Comparison of ENCODE assay signal across 8 mouse cellular contexts in the genomic region with DNA sequence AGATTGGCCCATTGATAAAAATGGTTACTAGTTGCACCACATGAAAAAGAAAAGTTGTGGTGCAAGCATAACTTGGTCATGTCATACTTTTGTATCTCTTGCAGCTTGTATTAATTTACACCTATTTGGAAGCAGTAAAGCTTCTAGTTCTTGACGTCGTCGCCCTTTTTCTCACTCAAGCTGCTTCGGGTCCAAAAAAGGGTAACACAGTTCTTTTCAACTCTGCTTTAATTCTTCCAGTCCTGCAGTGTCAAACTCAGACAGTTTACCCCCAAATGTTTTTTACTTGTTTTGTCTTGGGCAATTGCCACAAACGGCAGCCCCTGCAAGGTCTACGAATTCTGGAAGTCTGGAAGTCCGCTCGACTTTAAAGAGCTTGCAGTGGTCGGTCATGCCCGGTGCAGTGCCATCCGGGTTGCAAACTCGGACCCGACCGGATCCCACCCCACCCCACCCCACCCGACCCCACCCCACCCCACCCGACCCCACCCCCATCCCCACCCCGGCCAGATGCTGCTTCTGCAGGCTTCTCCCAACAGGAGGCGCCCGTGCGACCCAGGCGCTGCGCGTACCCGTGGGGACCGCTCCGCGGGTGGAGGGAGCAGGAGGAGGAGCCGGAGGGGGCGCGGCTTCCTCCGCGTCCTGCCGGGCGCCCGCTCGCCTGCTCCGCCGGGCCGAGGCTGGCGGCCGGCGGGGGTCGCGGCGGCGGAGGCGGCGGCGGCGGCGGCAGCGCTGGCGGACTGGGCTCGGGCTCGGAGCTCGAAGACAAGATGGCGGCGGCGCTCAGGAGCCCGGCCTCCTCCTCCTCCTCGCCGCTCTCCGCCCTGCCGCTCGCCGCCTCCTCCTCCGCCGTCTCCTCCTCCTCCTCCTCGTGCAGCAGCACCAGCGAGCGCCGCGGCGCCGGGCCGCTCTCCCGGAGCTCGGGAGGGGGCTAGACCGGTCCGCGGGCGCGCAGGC. TPM values are rescaled to one million over a fixed set of nuclear protein-coding genes. Genes with fewer than 3 reads are reported as not detected.
A peak's percentile ranks its signal among the peaks of the same experiment; 100 is the strongest.
DNase-seq lines count a peak whose midpoint lies in the region; ATAC-seq and TF ChIP-seq lines count a peak whose summit lies in the region.

A gene (plus strand): TSS at position 673 of the 957 bp plus-strand sequence.

- peaks cover 23% of the 10 kb centered on the region for H3K4me1 ChIP-seq in bone marrow macrophage, adult 2 months (ENCODE audit: control insufficient read depth, insufficient read depth, low read length)
- H3K4me1 ChIP-seq in forebrain, embryonic 10.5 days = peaks cover 57% of the 10 kb centered on the region
- H3K4me1 ChIP-seq in heart, embryonic 15.5 days (replicated peaks) = peaks cover 61% of the 10 kb centered on the region
- peaks cover 10% of the 10 kb centered on the region for H3K4me1 ChIP-seq in liver, embryonic 16.5 days (ENCODE audit: control insufficient read depth, low read depth, low read length)
- H3K4me1 ChIP-seq in neural tube, embryonic 15.5 days = peaks cover 24% of the 10 kb centered on the region

- H3K27me3 ChIP-seq in forebrain, embryonic 10.5 days (ENCODE audit: poor library complexity, severe bottlenecking) = peaks cover 20% of the 10 kb centered on the region
- no peaks in the 10 kb centered on the region for H3K27me3 ChIP-seq in heart, embryonic 15.5 days
- H3K27me3 ChIP-seq in liver, embryonic 16.5 days (ENCODE audit: control insufficient read depth, insufficient read depth, low read depth, low read length) = peaks cover 32% of the 10 kb centered on the region
- no peaks in the 10 kb centered on the region for H3K27me3 ChIP-seq in neural tube, embryonic 15.5 days (replicated peaks)

- peak within 1 kb of the TSS; percentile 64 for H3K4me2 ChIP-seq in heart, embryonic 15.5 days
- H3K4me2 ChIP-seq in liver, embryonic 16.5 days (ENCODE audit: low read depth, low read length) = peak within 1 kb of the TSS; percentile 78
- peak within 1 kb of the TSS; percentile 75 for H3K4me2 ChIP-seq in neural tube, embryonic 15.5 days

- no peaks in the 10 kb centered on the region for H3K9me3 ChIP-seq in forebrain, embryonic 10.5 days
- no peaks in the 10 kb centered on the region for H3K9me3 ChIP-seq in heart, embryonic 15.5 days (replicated peaks)
- no peaks in the 10 kb centered on the region for H3K9me3 ChIP-seq in liver, embryonic 16.5 days (replicated peaks; ENCODE audit: control insufficient read depth, low read length)
- H3K9me3 ChIP-seq in neural tube, embryonic 15.5 days (replicated peaks) = no peaks in the 10 kb centered on the region

- TF ChIP-seq POLR2A in bone marrow macrophage, adult 2 months (IDR thresholded peaks at IDR 0.05; ENCODE audit: borderline replicate concordance, low read depth, low read length) = no peak

- ATAC-seq in heart, embryonic 15.5 days (replicated peaks; ENCODE audit: insufficient number of reproducible peaks, insufficient read depth, low FRiP score, low read depth) = peak; percentile 80
- peak; percentile 77 for ATAC-seq in liver, embryonic 16.5 days (ENCODE audit: low read depth)
- ATAC-seq in neural tube, embryonic 15.5 days (ENCODE audit: low FRiP score) = peak; percentile 89

- peak; percentile 83 for DNase-seq in CD4-positive helper T cell, adult 2 months (ENCODE audit: low read depth, low spot score)
- peak; percentile 86 for DNase-seq in forebrain, embryonic 10.5 days (ENCODE audit: extremely low spot score, low spot score)
- DNase-seq in kidney, postnatal 25 days = peak; percentile 88 to 95
- peak; percentile 93 for DNase-seq in testis, postnatal 10 days (ENCODE audit: low spot score)

- H3K36me3 ChIP-seq in forebrain, embryonic 10.5 days (replicated peaks) = no peaks in the 10 kb centered on the region
- H3K36me3 ChIP-seq in heart, embryonic 15.5 days = no peaks in the 10 kb centered on the region
- H3K36me3 ChIP-seq in liver, embryonic 16.5 days (ENCODE audit: control insufficient read depth, insufficient read depth) = no peaks in the 10 kb centered on the region
- H3K36me3 ChIP-seq in neural tube, embryonic 15.5 days = no peaks in the 10 kb centered on the region

- TF ChIP-seq CTCF in bone marrow macrophage, adult 2 months (IDR thresholded peaks at IDR 0.05; ENCODE audit: low read depth, low read length) = no peak

- H3K27ac ChIP-seq in bone marrow macrophage, adult 2 months (ENCODE audit: insufficient read depth, low read depth, low read length) = peak within 1 kb of the TSS; percentile 23; the same call in 1 of the 2 replicates
- H3K27ac ChIP-seq in forebrain, embryonic 10.5 days = peak within 1 kb of the TSS; percentile 98
- peak within 1 kb of the TSS; percentile 96 for H3K27ac ChIP-seq in heart, embryonic 15.5 days
- H3K27ac ChIP-seq in liver, embryonic 16.5 days (ENCODE audit: low read length) = peak within 1 kb of the TSS; percentile 22
- H3K27ac ChIP-seq in neural tube, embryonic 15.5 days (replicated peaks) = peak within 1 kb of the TSS; percentile 92

- H3K9ac ChIP-seq in heart, embryonic 15.5 days = peak within 1 kb of the TSS; percentile 97
- peak within 1 kb of the TSS; percentile 68 for H3K9ac ChIP-seq in liver, embryonic 16.5 days (ENCODE audit: low read depth, low read length)
- H3K9ac ChIP-seq in neural tube, embryonic 15.5 days (replicated peaks) = peak within 1 kb of the TSS; percentile 94

- WGBS in forebrain, embryonic 10.5 days = 3% methylated on average over 48 of the region's 83 CpGs
- WGBS in heart, embryonic 15.5 days = 3% methylated on average over 49 of the region's 83 CpGs
- WGBS in liver, embryonic 16.5 days (ENCODE audit: insufficient replicate concordance) = 3% methylated on average over 57 of the region's 83 CpGs
- WGBS in neural tube, embryonic 15.5 days = 3% methylated on average over 28 of the region's 83 CpGs

- peak within 1 kb of the TSS; percentile 92 for H3K4me3 ChIP-seq in bone marrow macrophage, adult 2 months (ENCODE audit: insufficient read depth, low read length)
- H3K4me3 ChIP-seq in forebrain, embryonic 10.5 days = peak within 1 kb of the TSS; percentile 99
- H3K4me3 ChIP-seq in heart, embryonic 15.5 days = peak within 1 kb of the TSS; percentile 99
- peak within 1 kb of the TSS; percentile 72 for H3K4me3 ChIP-seq in liver, embryonic 16.5 days (ENCODE audit: low read depth, low read length)
- peak within 1 kb of the TSS; percentile 92 for H3K4me3 ChIP-seq in neural tube, embryonic 15.5 days (replicated peaks)

RNA-seq across cellular contexts. Expression of the gene that starts here (rescaled TPM):
- polyA plus RNA-seq in bone marrow macrophage, adult 2 months (2012; ENCODE audit: insufficient read depth, insufficient read length, missing spikeins) = 24.9 and 25.7 TPM in 2 replicates
- 7.6 and 7.7 TPM in 2 replicates for polyA plus RNA-seq in forebrain, embryonic 10.5 days (2016; fragmentation: Nextera tagmentation; extraction: Ambion mirVana)
- 8.6 and 9.8 TPM in 2 replicates for polyA plus RNA-seq in heart, embryonic 15.5 days (2015; fragmentation: Nextera tagmentation; extraction: Ambion mirVana)
- polyA plus RNA-seq in liver, embryonic 16.5 days (2015; fragmentation: Nextera tagmentation; extraction: Ambion mirVana) = 1.1 and 2.3 TPM in 2 replicates
- polyA plus RNA-seq in neural tube, embryonic 15.5 days (2015; fragmentation: Nextera tagmentation; extraction: Ambion mirVana) = 7.3 and 9.6 TPM in 2 replicates

Comparison
In these comparisons a context has a peak if more than half of its experiments do, and no peak if none do; other contexts are left out.
1. Peak in every context shown above with its lines: DNase-seq, ATAC-seq, H3K4me3 ChIP-seq and H3K27ac ChIP-seq.
2. H3K27ac ChIP-seq: peak in every context shown above with its lines; median percentile 98 in forebrain, embryonic 10.5 days; 96 in heart, embryonic 15.5 days; 92 in neural tube, embryonic 15.5 days; 23 in bone marrow macrophage, adult 2 months; 22 in liver, embryonic 16.5 days.